Mouse (Mus musculus) mesoderm, embryonic 11.5 days (tissue): ENCODE results near the gene Utrn.

ENCODE experiments used
- DNase-seq: peaks from one replicate; pipeline ENCODE4 v3.0.0-alpha.2; 2012; ENCODE audit warnings: low read depth, low spot score

Utrn gene

DNA sequence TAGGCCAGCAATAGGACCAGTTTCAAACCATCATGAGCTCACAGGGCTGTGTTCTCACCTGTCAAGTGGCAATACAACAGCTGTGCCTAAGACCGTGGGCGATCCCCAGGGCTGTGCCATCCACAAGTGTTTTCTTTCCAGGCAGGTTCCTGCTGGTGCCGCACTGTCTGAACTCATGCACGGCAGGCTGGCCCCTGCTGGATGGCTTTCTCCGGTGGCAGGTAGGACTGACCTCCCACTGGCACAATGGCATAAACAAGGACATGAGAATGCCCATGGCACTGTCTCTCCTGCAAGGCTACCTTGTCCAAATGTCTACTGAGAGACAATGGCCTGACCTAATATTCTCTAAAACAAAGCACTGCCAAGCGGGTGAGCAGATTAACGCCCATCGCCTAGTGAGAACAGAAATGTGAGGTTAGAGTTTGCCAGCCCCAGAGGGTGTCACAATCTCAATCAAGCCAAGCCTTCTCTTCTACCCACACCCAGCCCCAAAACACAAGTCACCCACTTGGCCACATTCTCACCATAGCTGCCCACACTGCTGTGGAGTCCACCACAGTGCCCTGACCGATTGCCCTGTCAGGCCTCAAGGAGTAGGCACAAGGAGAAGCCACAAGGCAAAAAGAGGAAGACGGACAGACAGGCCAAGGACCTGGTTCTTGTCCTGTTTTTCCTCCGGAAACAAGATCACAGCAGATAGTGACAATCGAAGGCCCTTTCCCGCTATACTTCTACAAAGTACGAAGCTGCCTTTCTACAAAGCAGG is 32.9 kb downstream of the Utrn start:
- no peak for DNase-seq

DNA sequence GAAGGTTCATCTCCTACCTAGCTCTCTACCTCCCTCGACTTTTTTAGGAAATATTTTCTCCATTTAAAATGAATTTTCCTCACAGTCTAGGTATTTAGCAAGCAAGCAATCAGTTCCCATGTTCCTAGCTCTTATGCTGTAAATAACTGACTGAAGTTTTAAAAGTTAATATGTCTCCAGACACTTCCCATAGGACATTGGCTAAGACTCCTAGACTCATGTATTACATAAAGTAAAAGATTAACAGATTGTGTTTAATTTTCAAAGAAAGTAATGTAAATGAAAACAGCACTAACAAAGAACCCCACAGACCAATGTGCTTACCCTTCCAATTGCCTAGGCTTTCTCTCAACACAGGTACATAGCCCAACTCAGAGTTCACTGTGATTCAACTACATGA is 35.0 kb downstream of the Utrn start:
- no peak for DNase-seq

DNA sequence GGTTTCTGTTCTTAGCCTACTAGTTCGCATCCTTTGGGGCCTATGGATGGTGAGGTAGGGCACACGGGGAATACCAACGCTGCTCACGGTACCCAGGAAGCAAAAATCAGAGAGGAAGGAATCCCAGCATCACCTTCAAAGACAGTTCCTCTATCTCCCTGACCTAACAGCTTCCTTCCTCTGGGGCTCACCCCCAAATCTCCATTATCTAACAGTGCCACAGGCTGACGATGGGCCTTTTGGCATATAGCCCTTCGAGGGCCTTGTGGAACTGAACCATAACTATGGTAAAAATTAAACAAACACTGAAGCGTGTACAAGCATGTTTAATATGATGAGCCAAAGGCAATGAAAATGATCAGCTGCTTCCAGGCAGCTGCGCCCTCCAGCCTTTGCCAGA is 37.0 kb downstream of the Utrn start:
- DNase-seq, result no peak

DNA sequence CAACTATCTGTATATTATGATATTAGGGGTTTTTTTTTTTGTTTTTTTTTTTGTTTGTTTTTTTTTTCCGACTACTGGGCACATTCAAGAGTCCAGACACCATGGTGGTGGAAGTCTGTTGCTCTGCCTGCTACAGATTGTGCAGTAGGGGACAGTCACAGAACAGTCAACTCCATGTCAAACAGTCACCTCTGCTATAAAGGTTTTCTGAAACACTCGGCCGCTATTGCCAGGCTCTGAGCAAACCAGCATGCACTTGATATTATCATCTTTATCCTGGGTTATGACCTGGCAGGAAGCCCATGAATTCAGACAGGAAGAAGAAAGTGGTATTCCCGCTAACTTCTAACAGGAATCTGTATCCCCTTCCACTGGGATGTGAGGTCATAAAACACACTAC is 41.4 kb downstream of the Utrn start:
- DNase-seq, result no peak

DNA sequence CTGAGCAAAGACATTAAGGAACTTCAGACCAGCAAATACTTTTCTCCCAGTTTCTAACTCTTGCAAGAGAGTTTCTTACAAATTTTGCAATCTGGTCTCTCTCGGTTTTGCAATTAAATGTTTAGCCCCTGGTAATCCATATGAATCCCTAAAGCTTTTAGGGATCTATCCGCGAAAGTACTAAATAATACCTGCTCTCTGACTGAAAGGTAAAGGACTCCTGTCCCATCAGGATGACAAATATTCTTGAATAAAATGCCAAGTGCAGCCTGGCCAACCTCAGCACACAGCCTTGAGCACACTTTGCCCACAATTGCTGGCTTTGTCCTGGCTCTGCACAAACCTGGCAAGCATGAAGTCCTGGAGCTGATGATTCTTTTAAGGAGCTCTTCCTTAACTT is 41.9 kb downstream of the Utrn start:
- no peak for DNase-seq

DNA sequence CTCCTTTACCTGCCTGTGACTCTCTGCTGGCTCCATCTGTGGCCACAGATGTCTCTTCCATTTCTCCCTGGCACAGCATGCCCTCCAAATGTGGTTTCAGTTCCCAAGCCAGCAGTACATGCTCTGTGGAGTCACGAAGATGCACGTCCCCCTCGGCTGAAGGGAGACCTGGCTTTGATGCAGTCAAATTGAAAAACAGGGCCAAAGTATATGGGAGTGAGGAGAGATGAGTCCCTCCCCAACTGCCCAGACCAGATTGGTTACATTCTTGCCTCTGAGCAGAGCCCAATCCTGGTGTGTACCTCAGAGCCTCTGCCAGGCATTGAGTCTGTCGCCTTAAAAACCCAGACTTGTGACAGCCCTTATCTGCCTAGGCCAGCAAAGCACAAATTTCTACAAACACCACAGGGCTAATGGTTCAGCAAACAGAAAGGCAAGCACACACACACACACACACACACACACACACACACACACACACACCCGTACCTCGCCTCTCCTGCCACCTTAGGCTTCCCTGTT is 42.3 kb downstream of the Utrn start:
- DNase-seq, result no peak

DNA sequence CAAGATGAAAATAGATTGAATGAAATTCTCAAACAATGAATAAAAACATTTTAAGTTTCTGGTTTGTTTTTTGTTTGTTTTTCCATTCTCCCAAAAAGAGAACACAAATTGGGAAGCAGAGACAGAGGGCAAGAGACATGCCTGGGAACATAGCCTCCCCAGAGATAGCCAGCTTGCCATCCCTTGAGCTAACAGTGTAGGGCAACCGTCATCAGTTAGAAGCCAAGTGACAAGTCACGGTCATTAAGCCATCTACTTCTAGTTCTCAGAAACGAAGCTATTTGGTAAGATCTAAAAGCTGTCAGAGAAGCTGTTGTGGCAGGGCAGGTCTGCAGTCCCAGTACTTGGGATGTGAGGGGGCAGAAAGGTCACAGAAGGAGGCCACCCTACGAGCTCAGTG is 44.8 kb downstream of the Utrn start:
- DNase-seq, result no peak

DNA sequence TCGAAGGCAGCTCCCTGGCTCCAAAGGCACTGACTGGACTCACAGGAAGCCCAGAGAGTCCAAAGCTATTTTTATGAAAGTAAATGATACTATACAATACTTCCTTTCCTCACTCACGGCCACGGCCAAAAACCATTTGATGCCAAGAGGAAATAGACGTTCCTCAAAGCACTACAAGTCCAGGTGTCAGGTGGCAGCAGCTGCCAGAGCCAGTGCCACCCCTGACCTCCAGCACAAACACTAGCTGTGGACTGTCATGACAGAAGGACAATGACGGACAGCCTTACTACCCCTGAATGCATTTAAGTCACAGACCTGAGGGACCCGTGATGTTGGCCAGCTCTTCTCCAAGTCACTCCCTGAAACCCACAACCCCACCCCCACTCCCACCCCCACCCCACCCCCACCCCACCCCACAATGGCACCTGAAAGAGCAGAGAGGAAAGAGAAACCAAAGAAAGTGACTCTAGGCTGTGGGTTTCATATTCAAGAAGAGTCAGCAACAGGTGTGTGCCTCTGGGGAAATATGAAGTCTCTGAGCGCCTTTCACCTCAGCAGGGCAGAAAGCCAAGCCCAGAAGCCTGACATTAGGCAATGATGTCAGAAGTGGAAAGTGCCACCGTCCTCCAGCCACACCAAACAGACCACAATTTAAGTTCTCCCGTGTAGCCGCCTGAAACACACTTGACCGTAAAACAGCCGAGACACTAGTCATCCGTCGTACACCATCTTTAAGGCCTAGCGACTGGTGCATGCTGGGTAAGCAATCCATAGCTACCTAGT is 45.5 kb downstream of the Utrn start:
- no peak for DNase-seq

DNA sequence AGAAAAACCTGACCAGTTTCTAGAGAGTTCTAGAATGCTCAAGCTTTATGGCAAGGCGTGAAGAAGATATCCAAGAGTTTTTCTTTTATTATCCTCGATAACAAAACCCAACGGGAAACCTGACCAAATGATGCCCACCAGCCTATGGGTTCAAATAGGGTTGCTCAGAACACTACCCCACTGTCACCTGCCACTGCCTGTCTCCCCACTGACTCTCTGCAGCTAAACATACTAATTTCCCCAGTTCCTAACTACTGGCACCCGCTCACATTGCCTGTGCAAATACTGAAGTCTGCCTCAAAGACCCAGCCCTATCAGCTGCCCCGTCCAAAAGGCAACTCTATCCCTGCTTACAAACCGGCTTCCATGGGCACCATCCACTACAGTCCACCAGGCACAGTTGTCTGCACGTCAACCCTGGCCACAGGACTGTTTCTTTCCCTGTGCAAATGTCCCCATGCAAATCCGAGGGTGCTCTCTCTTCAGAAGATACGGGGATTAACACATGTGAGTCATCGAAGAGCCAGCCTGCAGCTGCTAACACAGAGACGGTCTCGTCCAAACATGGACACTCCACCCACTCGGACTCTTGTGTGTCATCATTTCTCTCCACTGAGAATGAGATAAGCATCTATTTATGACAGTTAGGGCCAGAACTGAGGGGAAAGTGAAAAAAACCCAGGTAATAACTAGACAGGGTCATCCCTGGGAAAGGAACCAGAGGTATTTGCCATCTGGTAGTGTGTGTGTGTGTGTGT is 48.0 kb downstream of the Utrn start:
- DNase-seq, result no peak

DNA sequence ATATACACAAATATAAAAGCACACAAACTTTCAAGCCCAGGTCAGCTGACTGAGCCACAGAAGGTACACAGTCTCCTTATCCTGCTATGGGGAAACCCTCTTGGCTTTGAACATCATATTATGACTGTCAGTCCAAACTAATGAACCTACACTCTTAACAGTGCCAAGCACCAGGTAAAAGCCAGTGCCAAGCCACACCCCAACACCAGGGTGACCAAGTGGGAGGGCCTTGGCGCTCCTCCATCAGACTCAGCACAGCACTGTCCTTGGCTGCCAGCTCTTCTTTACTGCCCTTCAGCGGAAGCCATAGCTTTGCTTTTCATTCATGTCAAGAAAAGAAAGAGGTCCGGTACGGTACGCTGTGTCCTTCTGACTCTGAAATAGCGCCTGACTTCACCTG is 51.8 kb downstream of the Utrn start:
- DNase-seq, result no peak

DNA sequence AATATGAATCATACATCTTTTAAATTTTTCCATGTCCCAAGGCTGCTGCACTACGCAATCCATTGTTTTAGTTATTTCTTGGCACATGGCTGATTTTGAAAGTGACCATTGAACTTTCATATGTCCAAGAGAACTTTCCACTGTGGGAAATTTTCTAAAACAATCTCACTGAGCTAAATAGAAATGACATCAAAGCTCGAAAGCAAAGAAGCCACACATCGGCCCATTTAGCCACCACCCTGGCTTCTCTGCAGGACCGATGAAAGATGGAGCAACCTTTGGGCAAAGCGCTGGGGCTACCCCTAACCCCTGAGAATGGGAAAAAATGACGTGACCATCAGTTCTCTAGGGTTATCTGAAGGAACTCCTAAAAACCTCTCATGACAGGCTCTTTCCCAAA is 52.6 kb downstream of the Utrn start:
- no peak for DNase-seq

DNA sequence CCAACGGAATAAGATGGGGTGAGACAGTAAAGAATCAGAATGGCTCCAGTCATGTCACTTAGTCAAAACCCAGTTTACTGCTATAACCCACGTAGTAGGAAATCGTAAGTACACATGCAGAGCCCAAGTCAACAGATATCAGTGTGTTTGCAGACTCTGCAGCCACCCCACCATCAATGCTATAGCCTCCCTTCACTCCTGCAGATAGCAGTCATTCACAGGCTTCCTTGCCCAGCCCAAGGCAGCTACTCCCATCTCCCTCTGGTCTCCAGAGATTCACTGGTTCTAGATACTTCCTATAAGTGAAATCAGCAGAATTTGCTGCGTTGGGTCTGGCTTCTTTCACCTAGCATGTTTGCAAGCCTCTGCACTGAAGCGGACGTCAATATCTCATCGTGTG is 54.8 kb downstream of the Utrn start:
- DNase-seq, result no peak

DNA sequence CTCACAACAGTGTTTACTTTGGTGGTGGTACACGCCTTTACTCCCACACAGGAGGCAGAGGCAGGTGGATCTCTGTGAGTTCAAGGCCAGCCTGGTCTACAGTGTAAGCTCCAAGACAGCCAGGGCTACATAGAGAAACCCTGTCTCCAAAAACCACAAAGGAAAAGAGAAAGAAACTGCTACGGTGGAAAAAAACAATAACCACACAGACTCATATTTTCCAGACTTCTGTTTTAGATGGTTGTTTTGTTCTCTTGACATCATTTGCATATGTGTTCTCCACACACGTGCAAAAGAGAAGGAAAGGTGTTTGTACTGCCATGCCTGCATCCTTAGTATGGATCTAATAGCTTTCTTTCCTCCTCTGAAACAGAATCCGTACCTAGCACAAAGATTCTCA is 55.3 kb downstream of the Utrn start:
- no peak for DNase-seq

DNA sequence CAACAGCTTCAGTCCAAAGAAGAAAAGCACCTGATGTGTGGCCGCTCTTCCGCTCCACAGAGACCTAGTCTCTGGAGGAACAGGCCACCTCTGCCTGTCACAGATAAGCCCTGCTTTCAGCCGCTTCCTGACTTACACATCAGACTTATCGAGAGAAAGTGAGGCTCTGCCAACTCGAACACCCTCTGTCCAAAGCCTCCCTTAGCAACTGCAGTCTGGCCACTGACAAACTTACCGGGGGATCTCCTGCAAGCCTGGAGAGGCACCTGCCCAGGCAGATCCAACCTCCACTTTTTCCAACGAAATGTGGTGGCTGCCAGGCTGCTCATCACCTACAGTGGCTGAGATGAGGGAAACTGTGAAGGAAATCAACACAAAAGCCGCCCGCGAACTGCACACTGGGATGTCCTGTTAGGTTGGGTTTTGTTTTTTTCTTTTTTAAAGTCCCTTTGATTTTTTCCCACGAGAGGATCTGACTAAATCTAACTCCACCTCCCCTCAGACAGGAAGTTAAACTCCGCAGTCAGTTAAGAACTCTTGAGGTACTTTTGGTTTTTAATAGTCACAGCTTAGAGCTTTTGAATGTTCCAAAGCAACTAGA is 55.9 kb downstream of the Utrn start:
- DNase-seq, result no peak

DNA sequence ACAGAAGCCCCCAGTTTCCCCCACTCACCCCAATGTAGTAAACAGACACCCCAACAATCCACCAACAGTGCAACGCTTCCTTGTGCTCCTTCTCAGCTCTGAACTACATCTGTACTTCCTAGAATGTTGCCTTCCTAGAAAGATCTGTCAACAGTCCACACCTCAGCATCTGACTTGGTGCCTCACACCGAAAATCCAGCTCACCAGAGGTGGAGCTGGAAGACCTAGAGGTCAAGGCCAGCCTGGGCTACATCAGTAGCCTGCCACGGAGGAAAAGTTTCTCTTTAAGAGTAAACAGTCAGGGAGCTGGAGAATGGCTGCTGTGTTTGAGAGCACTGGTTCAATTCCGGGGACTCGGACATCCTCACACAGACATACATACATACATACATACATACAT is 56.5 kb downstream of the Utrn start:
- no peak for DNase-seq

DNA sequence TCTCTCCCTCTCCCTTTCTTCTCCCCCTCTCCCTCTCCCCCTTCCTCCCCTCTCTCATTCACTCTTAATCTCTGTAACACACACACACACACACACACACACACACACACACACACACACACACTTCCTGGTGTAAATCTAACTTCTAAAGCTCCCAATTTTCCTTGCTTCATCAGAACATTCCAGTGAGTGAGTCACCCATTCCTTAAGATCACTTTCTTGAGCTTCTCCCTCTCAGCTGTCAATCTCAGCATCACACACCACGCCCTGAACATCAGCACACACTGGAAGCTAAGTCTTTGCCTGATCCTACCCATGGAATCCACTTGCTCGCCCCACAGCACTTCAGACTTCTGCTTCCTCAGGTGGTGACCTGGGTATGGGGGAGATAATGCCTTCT is 58.3 kb downstream of the Utrn start:
- DNase-seq, result no peak

DNA sequence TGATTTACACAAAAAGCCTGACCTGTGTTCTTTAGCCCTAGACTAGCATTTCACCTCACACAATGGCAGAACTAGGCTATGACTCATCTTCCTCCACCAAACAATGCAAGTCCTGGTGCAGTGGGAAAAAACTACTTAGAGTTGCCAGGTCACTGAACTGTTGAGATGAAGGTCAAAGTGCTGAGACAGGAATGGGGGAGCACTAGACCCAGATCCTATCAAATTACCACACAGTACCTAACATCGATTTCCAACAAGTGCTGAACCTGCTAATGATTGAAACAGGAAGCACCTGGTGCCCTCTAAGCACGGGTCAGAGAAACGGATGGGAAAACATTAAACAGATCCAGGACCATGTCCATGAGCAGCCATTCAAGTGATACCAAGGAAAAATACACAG is 59.5 kb downstream of the Utrn start:
- peak; percentile 37 for DNase-seq

DNA sequence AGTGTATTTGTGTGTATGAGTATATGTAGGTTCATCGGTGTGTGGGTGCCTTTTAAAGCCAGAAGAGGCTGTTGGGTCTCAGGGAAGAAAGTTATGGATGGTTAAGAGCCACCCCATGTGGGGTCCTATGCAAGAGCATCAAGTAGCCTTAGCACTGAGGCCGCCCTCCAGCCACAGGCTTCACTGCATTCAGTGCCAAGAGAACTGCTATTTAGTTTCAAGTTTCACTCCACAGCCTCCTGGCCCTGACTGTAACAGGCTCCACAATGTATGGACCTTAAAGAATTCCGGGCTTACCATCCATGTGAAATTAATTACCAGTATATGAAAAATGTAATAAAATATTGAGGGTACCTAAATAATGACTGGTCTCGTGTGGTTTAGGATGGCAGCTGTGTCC is 60.7 kb downstream of the Utrn start:
- DNase-seq, result no peak

DNA sequence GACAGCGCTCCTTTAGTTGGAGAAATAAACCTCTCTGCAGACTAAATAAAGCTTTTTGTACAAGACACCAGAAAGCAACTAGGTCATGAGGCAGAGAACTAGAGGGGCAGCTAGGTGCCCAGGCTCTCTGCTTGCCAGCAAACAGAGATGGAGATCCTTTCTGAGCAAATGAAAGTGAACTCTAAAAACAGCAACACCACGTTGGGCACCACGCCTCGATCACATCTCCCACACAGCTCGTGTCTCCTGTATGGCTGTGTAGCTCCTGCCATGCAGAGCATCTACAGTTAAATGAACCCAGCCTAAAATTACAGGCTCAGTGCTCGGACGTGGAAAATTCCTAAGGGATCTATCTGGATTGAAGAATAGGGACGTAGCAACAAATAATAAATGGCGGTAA is 61.5 kb downstream of the Utrn start:
- no peak for DNase-seq

DNA sequence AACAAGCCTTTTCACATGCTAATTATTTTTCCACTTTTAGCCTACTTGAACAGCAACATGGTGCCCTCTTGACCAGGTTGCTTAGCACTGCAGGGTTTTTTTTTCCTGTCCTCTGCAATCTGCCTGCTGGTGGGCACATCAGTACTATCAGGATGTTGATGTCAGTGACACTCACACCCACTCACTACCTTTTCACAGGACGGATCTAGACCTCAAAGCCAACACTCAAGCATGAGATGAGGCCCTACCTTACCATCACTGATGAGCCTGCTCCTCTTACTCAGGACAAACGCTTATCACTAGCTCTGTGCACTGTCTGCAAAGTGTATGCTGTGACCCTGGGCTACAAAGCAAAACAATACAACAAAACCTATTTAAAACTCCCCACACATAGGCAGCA is 63.3 kb downstream of the Utrn start:
- no peak for DNase-seq

DNA sequence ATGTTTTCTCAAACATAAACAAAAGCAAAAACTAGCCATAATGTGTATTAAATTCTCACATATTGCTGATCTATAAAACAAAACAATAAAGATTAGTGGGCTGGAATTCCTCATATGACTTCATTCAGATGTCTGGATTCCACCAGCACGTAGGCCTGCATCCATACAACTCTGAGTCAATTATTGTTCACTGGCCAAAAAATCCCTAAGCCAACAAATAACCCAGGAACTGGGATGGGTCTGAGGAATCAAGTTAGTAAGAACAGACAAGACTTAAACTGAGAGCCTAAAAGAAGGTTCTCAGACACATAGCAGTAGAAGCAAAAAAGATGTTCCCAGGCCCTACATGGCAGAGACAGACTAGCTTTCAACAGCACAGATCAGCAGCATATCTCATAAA is 65.2 kb downstream of the Utrn start:
- DNase-seq, result no peak

DNA sequence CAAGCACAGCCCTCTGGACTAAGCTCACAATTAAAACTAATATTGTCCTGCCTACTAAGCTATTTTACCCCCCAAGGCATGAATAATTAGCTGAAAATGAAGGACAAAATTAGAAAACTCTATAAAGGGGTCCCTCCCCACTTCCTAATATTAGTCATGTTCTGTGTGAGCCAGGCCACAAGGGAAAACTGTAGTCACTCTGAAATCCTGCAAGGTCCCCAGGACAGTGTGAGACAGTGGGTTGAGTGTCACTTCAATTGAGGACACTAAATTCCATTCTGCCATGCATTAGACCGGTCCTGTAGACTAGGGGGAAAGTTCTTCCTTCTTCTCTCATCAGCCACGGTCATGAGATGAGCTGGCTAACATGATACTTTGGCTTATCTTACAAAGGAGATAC is 69.7 kb downstream of the Utrn start:
- DNase-seq, result no peak
